Mouse (Mus musculus) c-Kit-positive CD71-positive TER-119-negative erythroid progenitor cells, embryonic 14.5 days (primary cell): Measurements from ENCODE around the gene Foxo1.

ENCODE experiments used
- DNase-seq: peaks from one replicate; pipeline ENCODE4 v3.0.0-alpha.2; 2013; ENCODE audit warnings: low read depth

The Foxo1 gene

DNA sequence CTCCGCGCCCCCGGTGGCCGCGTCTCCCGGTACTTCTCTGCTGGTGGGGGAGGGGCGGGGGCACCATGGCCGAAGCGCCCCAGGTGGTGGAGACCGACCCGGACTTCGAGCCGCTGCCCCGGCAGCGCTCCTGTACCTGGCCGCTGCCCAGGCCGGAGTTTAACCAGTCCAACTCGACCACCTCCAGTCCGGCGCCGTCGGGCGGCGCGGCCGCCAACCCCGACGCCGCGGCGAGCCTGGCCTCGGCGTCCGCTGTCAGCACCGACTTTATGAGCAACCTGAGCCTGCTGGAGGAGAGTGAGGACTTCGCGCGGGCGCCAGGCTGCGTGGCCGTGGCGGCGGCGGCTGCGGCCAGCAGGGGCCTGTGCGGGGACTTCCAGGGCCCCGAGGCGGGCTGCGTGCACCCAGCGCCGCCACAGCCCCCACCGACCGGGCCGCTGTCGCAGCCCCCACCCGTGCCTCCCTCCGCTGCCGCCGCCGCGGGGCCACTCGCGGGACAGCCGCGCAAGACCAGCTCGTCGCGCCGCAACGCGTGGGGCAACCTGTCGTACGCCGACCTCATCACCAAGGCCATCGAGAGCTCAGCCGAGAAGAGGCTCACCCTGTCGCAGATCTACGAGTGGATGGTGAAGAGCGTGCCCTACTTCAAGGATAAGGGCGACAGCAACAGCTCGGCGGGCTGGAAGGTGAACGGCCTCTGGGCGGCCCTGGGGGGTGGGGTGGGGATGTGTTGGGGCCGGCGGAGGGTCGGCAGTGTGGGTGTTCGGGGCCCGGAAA, 789 bp downstream of the Foxo1 start:
- DNase-seq: no peak

DNA sequence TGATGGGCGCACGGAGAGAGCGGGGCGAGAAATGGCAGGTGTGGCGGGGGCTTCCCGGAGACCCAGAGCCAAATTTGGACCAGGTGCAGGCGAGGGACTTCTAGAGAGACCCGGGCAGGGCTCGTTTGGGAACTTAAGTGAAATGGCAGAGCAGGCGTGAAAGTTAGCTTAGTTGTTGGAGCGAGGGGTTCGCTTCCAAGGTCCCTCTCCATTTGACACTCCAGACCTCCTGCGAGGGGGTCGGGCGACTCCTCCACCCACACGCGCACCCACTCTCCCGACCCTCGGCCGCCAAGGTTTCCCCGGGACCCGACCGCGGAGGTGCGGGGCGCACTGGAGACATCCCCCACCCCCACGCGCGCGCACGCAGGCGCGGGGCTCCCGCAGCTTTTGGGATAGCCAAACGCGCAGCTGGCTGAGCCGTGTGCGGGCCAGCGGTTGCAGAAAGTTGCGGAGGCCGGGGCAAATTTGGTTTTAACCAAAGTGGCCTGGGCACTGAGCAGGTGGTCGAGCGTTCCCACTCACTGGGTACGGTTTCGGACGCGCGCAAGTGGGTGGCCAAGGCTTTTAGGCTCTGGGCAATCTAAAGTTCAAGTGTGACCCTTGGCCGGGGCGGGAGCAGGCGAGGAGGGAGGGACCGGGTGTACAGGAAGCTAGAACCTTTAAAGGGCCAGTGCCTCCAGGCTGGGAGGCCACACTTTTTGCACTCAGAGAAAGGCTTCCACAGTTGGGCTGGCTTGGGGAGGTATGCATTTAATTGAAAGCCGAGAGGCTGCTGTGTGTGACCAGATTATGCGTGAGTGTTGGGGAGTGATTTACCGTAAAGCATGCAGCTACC, 1.6 kb downstream of the Foxo1 start:
- DNase-seq: no peak

DNA sequence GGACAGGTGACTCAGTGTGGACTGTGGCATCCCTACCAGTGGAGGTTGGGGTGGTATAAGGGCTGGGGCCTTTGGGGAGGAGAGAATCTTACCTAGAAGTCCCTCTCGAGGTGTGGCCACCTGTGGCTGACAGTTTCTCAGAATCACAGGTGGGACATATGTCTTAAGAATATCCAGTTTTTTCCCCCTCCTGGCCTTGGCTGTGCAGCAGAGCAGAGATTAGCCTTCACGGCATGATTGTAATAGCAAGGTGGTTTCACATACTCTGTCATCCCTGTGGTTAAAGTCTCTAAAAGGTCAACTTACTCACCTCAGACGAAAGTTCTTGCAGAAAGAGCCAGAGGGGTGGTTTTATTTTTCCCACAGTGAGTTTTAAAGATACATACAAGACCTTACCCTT, 2.4 kb downstream of the Foxo1 start:
- DNase-seq: no peak

DNA sequence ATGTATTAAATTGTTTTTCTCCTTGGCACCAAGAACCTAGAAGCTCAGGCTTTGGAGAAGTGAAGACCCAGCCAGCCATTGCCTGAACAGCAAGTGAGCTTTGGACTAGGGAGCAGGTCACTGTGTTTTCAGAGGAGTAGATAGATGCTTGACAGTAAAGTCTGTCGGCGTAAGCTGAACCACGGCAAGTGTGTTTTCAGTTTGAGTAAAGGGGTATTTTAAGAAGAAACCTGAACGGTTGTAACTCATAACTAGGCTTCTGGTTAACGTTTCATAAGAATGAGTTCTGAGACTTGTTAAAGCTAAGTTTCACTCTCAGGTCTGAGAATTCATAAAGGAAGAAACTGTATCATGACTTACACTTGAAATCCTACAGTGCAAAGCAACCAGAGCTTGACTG, 3.2 kb downstream of the Foxo1 start:
- DNase-seq: no peak

DNA sequence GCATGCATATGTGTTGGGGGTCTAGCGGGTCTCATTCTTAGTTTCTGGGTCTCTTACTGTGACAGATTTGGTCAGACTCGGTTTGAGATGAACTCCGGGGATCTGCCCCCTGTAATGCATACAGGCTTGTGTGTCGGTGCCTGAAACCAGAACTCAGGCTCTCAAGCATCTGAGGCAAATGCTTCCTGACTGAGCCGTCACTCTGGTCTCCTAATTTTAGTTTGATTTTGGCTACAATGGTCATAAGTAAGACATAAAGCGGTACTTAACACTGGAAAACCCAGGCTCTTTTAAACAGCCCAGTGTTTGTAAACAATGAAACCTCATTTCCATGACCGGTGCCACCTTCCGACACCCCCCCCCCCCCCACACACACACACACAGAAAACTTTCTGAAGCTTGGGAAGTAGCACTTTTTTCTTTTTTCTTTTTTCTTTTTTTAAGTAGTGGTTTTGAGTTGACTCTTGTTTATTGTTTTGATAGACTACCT, 4.3 kb downstream of the Foxo1 start:
- no peak for DNase-seq

DNA sequence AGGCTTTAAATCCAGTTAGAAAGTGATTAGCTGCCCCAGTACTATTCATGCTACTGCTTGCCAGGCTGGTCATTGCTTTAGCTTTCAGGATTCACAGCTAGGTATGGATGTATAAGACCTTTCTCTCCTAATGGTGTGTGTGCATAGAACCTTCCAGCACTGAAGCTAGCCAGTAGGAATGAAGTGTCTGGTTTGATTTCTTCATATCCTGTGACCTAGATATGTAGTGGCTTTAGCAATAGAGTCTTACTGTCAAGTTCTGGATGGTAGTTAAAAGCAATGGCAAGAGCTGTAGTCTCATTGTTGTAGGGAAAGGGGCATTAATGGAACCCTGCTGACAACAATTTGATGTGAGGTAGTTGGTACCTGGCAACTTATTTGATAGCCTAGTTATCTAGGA, 6.3 kb downstream of the Foxo1 start:
- no peak for DNase-seq

DNA sequence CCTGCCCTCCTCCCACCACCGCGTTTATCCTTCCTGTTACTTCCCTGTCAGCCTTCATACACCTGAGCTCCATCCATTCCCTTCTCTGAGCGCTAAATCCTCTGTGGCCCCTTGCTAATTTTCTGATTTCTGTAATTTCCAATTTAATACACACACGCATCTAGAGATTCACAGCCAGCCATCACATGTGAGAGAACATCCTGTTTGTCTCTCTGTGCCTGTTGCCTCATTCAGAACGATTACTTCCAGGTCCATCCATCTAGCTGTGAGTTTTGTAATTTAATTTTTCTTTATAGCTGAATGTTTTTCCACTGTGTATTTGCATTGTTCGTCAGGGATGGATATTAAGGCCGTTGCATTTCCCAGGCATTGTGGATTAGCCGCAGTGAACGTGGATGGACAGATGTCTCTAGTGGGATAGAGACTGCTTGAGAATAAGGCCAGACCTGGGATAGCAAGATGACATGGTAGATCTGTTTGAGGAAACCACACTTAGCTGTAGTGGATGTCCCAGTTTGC, 7.0 kb downstream of the Foxo1 start:
- DNase-seq: no peak

DNA sequence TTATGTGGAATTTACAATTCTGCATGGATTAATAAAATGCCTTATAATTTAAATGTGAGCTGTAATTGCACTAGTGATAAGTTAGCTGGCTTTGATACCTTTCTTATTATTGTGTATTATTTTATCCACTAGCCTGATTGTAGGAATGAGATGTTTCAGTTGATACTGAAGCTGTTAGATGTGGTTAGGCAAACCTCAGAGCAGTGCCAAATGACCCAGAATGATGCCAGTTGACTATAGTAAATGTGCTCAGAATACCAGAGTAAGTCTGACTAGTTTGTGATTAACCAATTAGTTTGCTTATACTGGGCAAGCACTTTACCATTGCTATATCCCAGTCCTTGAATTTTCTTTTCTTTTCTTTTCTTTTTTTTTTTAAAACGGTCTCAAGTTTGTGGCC, 12.5 kb downstream of the Foxo1 start:
- no peak for DNase-seq

DNA sequence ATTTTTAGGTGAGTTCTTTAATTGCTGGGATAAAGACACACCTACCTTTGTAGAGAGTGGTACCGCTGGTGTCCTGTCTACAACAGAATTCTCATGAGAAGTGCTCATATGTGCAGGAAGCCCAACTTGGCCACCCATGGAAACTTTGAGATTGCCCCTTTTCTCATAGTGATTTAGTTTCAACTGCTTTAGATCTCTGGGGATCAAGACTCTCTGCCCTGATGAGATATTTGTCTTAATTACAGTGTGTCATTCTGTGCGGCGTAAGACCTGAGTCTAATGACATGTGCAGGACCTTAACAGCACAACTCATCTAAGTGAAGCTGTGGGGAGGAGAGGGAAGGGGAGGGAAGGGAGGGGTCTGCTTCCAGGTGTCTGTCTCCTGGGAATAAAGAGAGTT, 13.7 kb downstream of the Foxo1 start:
- DNase-seq: no peak

DNA sequence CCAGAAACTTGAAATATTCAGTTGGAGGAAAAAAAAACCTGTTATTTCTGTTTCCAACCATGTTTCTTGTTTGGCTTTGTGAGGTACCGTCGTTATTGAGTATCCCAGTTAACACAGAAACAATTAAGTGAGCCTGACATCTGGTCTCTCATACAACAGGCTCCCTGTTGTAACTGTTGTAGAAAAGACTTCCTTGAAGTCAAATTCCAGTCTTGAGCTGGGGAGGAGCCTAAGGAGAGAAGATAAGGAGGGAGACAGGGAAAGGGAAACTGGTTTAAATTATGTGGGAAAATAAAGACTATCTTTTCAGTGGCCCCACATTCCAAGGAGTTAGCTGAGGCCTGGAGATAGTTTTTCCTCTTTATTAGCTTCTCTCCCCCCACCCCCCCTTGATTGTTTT, 14.2 kb downstream of the Foxo1 start:
- DNase-seq: no peak

DNA sequence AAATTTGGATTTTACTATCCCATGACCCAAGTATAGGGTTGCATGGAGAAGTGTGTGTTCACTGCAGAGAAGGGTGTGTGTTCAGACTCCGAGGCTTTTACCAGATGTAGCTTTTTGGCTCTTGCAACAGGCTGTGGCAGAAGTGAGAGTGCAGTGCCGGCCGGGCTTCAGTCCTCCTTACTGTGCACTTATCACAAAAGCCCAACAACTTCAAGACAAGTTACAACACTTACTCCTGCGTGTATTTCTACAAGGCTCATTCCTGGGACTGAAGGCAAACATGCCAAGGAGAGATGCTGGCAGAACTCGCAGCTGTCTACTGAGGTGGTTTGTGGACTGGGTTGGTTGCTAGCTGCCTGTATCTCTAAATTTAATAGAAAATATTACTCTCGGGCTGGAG, 15.4 kb downstream of the Foxo1 start:
- no peak for DNase-seq

DNA sequence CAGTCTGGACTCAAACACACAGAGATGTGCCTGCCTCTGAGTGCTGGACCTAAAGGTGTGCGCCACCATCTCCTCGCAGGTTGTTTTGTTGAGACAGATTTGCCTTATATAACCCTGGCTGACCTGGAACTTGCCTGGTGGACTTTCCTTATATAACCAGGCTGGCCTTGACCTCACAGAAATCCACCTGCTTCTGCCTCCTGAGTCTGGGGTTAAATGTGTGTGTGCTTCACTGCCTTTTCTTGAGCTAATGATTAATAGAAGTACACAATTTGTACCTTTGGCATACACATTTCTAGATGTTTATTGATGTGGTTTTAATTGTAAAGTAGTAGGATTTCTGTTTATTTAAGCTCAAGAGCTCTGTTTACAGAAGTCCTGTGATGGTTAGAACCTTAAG, 22.7 kb downstream of the Foxo1 start:
- DNase-seq: no peak

DNA sequence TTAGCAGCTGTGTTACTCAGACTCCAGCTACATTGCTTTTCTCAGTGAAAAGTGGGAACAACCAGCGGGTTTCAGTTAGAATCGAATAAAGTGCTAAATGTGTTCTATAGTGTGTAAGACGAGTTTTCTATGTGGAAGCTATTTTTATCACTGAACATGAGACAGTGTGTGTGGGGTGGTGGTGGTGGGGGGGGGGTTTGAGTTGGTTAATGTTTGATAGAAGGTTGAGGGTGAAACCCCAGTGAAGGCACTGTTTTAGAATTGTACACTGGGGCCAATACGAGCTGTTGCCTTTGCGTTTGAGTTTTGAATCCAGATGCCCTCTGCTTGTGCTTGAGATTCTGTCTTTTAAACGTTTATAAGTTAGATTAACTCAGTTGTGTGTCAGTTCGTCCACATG, 24.4 kb downstream of the Foxo1 start:
- DNase-seq: no peak

DNA sequence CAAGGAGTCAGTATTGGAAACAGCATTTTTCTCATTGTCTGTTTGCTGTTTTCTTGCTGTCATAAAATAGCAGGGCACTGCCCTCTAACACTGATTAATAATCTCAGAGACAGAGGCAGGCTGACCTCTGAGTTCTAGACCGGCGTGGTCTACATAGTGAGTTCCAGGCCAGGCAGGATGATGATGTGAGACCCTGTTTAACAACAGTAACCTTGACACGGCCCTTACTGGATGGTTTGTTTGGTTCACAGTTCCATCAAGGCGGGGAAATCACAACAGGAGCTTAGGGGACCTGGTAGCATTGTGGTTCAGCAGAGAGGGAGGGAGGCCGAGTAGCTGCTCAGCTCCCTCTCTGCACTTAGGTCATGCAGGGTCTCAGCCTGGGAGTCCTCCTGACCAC, 25.8 kb downstream of the Foxo1 start:
- no peak for DNase-seq

DNA sequence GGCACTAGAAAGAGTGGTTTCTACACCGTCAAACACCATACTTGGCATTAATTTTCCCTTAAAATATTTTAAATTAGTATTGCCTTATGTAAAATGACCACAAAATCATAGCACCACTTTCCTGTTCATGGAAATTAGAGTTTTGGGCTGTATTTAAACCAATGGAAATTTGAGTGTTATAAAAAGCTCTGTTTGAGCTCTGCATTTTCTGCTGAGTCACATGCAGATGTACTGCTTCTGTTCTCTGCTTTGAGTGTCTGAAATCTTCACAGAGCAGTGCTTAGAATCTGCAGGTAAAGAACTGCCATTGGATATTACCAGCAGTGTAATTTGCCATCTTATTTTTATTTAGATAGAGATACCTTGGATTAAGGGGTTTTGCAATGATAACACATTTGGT, 27.6 kb downstream of the Foxo1 start:
- DNase-seq: no peak

DNA sequence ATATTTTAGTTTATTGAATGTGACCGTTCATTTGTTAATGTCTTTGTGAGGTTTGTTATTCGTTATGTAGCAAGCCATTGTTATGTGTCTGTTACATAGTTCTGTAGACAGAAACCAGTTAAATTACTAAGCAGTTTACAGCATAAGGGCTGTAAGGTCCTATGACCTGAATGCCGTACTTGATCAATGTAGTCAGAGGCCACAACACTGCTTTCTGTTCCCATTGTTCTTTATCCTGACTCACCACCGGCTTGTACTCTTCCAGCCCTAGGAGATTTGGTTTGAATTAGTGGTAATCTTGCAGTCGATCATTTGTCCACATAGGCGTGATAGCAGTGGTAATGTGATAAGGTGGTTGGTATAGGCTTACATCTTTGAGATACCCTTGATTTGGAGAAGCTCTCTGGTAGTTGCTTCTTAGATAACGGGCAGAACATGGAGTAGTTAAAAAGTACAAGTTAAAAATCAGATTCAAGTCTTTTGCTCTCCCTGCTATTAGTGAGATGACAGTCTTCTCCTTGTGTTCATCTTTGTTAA, 28.2 kb downstream of the Foxo1 start:
- DNase-seq: no peak

DNA sequence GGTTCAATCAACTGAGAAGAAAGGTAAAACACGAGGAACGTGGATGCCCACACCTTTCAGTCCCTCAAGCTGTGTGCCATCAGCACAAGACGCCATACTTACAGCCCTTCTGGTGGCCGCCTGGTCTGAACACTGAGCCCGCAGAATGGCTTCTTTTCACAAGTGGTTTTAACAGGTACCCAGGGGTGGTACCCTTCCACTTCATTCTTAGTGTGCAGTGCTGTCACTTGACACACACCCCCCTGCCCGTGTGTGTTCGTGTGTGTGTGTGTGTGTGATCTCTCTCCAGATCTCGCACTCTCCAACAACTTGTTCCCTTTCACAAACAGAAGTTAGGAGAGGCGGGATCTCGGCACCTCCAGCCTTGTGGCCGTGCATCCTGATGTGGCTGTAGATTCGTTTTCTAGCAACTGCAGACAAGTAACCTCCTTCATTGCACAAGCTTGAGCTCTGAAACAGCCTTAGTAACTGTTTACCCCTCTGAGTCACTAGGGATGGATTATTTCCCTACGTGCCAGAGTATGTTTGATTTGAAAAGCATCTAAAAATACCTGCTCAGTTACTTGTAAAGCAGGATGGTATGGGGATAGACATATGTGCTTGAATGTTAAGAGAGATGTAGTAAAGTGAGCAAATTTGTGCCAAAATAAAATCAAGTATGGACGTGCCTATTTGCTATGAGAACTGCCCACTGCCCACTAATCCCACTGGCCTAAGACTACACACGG, 29.3 kb downstream of the Foxo1 start:
- DNase-seq: no peak

DNA sequence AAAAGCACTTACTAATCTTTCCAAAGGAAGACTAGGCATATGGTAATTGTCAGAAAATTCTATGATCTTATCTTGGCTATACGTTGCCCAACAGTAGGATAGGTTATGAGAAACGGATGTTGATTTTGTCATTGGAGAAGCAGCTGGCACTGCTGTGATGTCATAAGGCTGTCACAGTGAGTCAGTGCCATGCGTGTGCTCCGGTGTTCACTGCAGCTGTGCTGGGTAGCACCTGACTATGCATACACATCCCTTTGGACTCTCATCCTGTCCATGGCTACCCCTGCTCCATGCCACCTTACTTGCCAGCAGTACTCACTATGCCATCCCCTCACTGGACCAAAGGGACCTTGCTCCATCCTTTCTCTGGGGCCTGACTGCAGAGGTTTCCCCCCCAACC, 30.5 kb downstream of the Foxo1 start:
- no peak for DNase-seq

DNA sequence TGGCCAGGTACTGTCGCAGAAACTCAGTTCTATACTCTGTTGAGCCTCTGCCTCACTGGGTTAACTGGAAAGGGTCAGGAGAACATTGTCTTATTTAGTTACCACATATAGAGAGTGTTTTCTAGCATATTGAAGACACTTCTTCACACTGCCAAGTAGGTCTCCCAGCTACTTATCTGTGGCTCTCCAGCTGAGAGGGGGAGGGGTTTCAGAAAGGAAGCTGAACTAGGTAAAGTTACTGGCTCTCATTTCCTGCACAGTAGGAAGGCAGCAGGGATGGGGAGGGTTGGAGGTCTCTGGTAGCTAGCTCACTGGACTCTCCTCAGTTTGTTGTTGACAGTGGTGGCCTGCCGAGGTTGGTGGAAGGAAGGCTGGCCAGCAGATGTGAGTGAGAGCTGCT, 31.2 kb downstream of the Foxo1 start:
- no peak for DNase-seq

DNA sequence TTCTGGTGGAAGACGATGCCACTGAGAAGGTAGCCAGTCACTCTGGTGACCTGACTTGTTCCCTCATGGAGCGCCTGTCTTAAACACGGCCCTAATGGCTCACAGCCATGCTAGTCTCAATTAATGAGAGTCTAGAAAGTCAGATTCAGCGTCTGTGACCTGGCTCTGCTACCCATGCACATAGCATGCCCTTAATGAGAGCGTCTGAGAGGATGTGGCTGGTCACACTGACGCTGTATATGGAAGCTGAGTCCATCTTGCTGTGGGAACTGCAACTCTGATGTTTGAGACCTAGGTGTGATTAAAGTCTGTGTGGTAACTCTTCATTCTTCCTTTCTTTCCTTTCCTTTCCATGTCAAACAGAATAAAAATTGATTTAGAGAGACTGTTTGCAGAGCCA, 32.4 kb downstream of the Foxo1 start:
- no peak for DNase-seq

DNA sequence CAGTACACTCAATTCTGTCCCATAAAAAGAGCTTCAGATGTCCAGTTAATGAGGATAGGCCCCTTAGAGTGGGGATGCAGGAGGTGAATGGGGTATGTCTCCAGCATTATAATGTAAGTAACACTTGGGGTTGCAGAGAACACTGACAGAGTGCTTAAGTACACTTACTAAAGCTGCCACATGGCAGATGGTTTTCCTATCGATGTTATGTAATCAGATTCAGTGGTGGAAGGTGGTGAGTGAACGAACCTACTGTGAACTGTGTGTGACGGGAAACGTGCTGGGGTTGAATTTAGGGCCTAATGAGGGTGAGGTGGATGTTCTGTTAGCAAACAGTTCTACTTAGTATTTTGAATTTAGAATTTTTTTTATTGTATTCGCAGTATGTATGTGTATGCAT, 35.2 kb downstream of the Foxo1 start:
- DNase-seq: no peak

DNA sequence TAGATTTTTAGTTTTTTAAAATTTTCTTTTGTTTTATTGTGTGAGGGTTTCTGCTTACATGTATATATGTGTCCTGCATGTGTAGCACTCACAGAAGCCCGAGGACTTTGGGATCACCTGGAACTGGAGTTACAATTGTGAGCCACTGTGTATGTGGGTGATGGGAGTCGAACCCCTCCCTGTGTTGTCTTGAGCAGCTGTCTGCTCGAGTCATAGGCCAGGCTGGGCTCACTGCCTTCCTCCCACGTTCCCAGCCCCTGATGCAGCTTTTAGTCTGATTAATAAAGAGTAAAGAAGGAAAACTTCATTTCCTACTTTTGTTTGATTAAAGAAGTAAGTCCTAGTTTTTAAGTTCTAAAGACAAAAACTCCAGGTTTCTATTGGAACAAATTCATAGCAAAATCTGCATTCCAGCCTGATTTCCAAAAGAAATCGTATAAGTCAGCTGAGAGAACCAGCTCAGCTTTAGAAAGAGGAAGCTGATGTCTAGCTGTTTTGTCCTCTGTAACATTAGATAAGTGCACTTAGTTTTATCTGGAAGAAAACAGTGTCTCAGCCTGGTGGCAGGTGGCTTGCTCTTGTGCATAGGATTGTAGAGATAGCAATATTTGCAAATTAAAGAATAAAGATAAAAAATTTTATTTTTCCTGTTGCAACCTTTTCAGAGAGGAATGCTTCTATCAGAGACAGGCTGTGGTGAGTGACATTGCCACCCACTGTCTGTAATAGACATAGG, 40.6 kb downstream of the Foxo1 start:
- DNase-seq: no peak
